Mouse (Mus musculus): ENCODE measurements at regions not wholly inside any gene's neighbourhood (a gene's known extent, or its start where the extent isn't known, plus 50 kb on each side); places are given as distances from the start of the nearest gene placed in this dataset.

- TF ChIP-seq POLR2A (IDR thresholded peaks at IDR 0.05; ENCODE audit: low read depth, low read length) (no peak), CTCF (IDR thresholded peaks at IDR 0.05; ENCODE audit: extremely low read depth, insufficient read length, insufficient replicate concordance, low read depth, low read length) (no peak)
Measured at GRCm38 (mm10) chr10:118709718-118710117, 160.3 kb downstream of the Dyrk2 start.
